Mouse (Mus musculus) C2C12 (cell line): ENCODE data around the gene S1pr5. TPM values are rescaled to one million over a fixed set of nuclear protein-coding genes. Genes with fewer than 3 reads are reported as not detected.

Experiments used
- H3K27me3 ChIP-seq: one replicate; pipeline ENCODE4 v1.6.1; 2011; ENCODE audit not compliant: control insufficient read depth, insufficient read depth, insufficient read length
- H3K36me3 ChIP-seq: one replicate; pipeline ENCODE4 v1.6.1; 2011; ENCODE audit not compliant: control insufficient read depth, insufficient read depth
- H3K4me3 ChIP-seq: one replicate; pipeline ENCODE4 v1.5.1; 2011; ENCODE audit warnings: mild to moderate bottlenecking, control low read depth; ENCODE audit not compliant: poor library complexity, insufficient read depth, severe bottlenecking
- H3K79me2 ChIP-seq: one replicate; pipeline ENCODE4 v1.6.1; 2011; ENCODE audit not compliant: control insufficient read depth, insufficient read depth
- H3K79me3 ChIP-seq: one replicate; pipeline ENCODE4 v1.6.1; 2011; ENCODE audit warnings: low read depth, control low read depth
- H3ac ChIP-seq: one replicate; pipeline ENCODE3; 2011; ENCODE audit warnings: low read depth; ENCODE audit not compliant: control insufficient read depth, insufficient read length
- CEBPB ChIP-seq: IDR thresholded peaks from one replicate; pipeline ENCODE4 v1.6.1; 2011; ENCODE audit warnings: low read depth, mild to moderate bottlenecking, control low read depth, moderate library complexity
- CTCF ChIP-seq: IDR thresholded peaks from one replicate; pipeline ENCODE4 v1.5.1; 2011; ENCODE audit not compliant: control insufficient read depth, insufficient read depth, insufficient read length
- FOSL1 ChIP-seq: IDR thresholded peaks from one replicate; pipeline ENCODE4 v1.8.0; 2011; ENCODE audit warnings: mild to moderate bottlenecking, low read length; ENCODE audit not compliant: poor library complexity, insufficient read depth, severe bottlenecking
- MAX ChIP-seq: IDR thresholded peaks from one replicate; pipeline ENCODE4 v1.6.1; 2011; ENCODE audit warnings: mild to moderate bottlenecking, control low read depth
- MYOD1 ChIP-seq: IDR thresholded peaks from one replicate; pipeline ENCODE4 v1.6.1; 2011; ENCODE audit warnings: low read depth; ENCODE audit not compliant: control insufficient read depth, insufficient read length
- MYOG ChIP-seq: IDR thresholded peaks from one replicate; pipeline ENCODE4 v1.6.1; 2011; ENCODE audit not compliant: control insufficient read depth, insufficient read length; ENCODE audit errors: extremely low read depth
- USF1 ChIP-seq: IDR thresholded peaks from one replicate; pipeline ENCODE4 v1.6.1; 2011; ENCODE audit warnings: low read depth, mild to moderate bottlenecking, control low read depth, moderate library complexity
- polyA plus RNA-seq: library from polyadenylated mRNA; unstranded; fragments of >200 nt; fragmentation: generic; extraction: Trizol; gene quantifications from one replicate; pipeline ENCODE4 v1.2.1, GENCODE M21; 2012; ENCODE audit warnings: missing spikeins

Gene S1pr5
- polyA plus RNA-seq, 1 experiment, result 0.04 TPM

GRCm38 (mm10) chr9:21241343-21241742 is 6.9 kb downstream of the S1pr5 start:
- H3K36me3 ChIP-seq, result peaks cover 8% of the 10 kb centered on the region
- H3K79me3 ChIP-seq, result peaks cover 12% of the 10 kb centered on the region
- H3K4me3 ChIP-seq, result no peak overlapping the region
- no peak overlapping the region for H3ac ChIP-seq
- H3K79me2 ChIP-seq, result peaks cover 21% of the 10 kb centered on the region
- H3K27me3 ChIP-seq, result peaks cover 23% of the 10 kb centered on the region
- no peak for TF ChIP-seq MAX
- peak; percentile 92 for TF ChIP-seq CTCF
- no peak for TF ChIP-seq USF1
- TF ChIP-seq FOSL1, result no peak
- TF ChIP-seq MYOG, result no peak
- no peak for TF ChIP-seq CEBPB

GRCm38 (mm10) chr9:21239465-21239848 is 8.8 kb downstream of the S1pr5 start:
- Histone ChIP-seq H3K27me3 (peaks cover 12% of the 10 kb centered on the region), H3K79me3 (peaks cover 21% of the 10 kb centered on the region), H3K36me3 (peaks cover 22% of the 10 kb centered on the region), H3ac (no peak overlapping the region), H3K4me3 (peak overlapping the region; percentile 79), H3K79me2 (peaks cover 40% of the 10 kb centered on the region)
- TF ChIP-seq MAX, result no peak
- no peak for TF ChIP-seq MYOD1
- no peak for TF ChIP-seq CEBPB
- TF ChIP-seq MYOG, result no peak
- no peak for TF ChIP-seq CTCF
- no peak for TF ChIP-seq USF1
- TF ChIP-seq FOSL1, result no peak

- Histone ChIP-seq H3K79me2 (peaks cover 44% of the 10 kb centered on the region), H3K27me3 (peaks cover 6% of the 10 kb centered on the region), H3K4me3 (peak within 1 kb of the TSS; percentile 79), H3K36me3 (peaks cover 24% of the 10 kb centered on the region), H3K79me3 (peaks cover 21% of the 10 kb centered on the region), H3ac (peak within 1 kb of the TSS; percentile 93)
- no peak for TF ChIP-seq FOSL1
- TF ChIP-seq USF1, result no peak
- no peak for TF ChIP-seq CEBPB
Measured at GRCm38 (mm10) chr9:21238733-21239464, 9.3 kb downstream of the S1pr5 start, which contains the start of gene Keap1. Gene Keap1 (minus strand): TSS chr9:21239361.

GRCm38 (mm10) chr9:21238004-21238732 is 10.1 kb downstream of the S1pr5 start:
- Histone ChIP-seq H3K79me2 (peaks cover 44% of the 10 kb centered on the region), H3K4me3 (peak overlapping the region; percentile 79), H3K27me3 (no peaks in the 10 kb centered on the region), H3K36me3 (peaks cover 24% of the 10 kb centered on the region), H3K79me3 (peaks cover 21% of the 10 kb centered on the region), H3ac (peak overlapping the region; percentile 93)
- TF ChIP-seq CTCF (no peak), MAX (no peak), MYOG (no peak), MYOD1 (no peak), USF1 (no peak), FOSL1 (no peak), CEBPB (no peak)

- peaks cover 21% of the 10 kb centered on the region for H3K79me3 ChIP-seq
- H3K36me3 ChIP-seq, result peaks cover 24% of the 10 kb centered on the region
- TF ChIP-seq FOSL1 (no peak), MYOD1 (no peak), USF1 (no peak), MAX (no peak), CTCF (no peak), MYOG (no peak), CEBPB (no peak)
- no peaks in the 10 kb centered on the region for H3K27me3 ChIP-seq
- peak overlapping the region; percentile 93 for H3ac ChIP-seq
- peak overlapping the region; percentile 79 for H3K4me3 ChIP-seq
- H3K79me2 ChIP-seq, result peaks cover 44% of the 10 kb centered on the region
Measured at GRCm38 (mm10) chr9:21237368-21238003, 10.8 kb downstream of the S1pr5 start.
